Mouse (Mus musculus): Measurements from ENCODE around the gene Dnajc28.

Gene Dnajc28

GRCm38 (mm10) chr16:91585617-91586016 is 33.2 kb downstream of the Dnajc28 start:
- ChIA-PET CTCF (no interaction called here), POLR2A (interaction anchor here in 3 of 4 experiments (0.6 to 1.5 kb wide), 5 partner anchors 13 to 121 kb away, joined by 3 read pairs; partner anchors contain the start of gene Son (in 1 of the 3))

- CTCF ChIA-PET = interaction anchor here (0.5 to 2.6 kb wide), 37 partner anchors 9 to 585 kb away, joined by 3 to 18 read pairs (median 3); partner anchors contain the start of genes Ifnar1 (in 1 of the 4) and Tmem50b (in 1 of the 4)
Observed at GRCm38 (mm10) chr16:91582307-91582706, 36.5 kb downstream of the Dnajc28 start.

GRCm38 (mm10) chr16:91578980-91579720 is 39.7 kb downstream of the Dnajc28 start:
- ChIA-PET POLR2A (interaction anchor here in 3 of 4 experiments (0.5 to 2.4 kb wide), 4 partner anchors 9 to 68 kb away, joined by 3 to 6 read pairs (median 4); partner anchors contain the start of gene Son (in 2 of the 3)), CTCF (interaction anchor here in 2 of 4 experiments (0.5 to 0.7 kb wide), 2 partner anchors 67 to 172 kb away, joined by 3 to 4 read pairs; no protein-coding TSS in a partner anchor)

More at GRCm38 (mm10) chr16:91582307-91582706, 36.5 kb downstream of the Dnajc28 start:
- POLR2A ChIA-PET = interaction anchor here in 2 of 4 experiments (0.6 to 1.5 kb wide), 10 partner anchors 9 to 70 kb away, joined by 3 to 12 read pairs (median 4); no protein-coding TSS in a partner anchor

GRCm38 (mm10) chr16:91575151-91575550 is 43.7 kb downstream of the Dnajc28 start:
- CTCF ChIA-PET = interaction anchor here in 1 of 4 experiments (1.2 kb wide), 1 partner anchor 63 kb away, joined by 3 read pairs; no protein-coding TSS in a partner anchor
- POLR2A ChIA-PET = interaction anchor here (0.6 to 2.9 kb wide), 7 partner anchors 10 to 178 kb away, joined by 3 to 7 read pairs (median 3); partner anchors contain the start of genes Ifnar1 (in 1 of the 4) and Son (in 1 of the 4)

GRCm38 (mm10) chr16:91571105-91571504 is 47.7 kb downstream of the Dnajc28 start:
- ChIA-PET CTCF (interaction anchor here in 2 of 4 experiments (0.9 to 1.1 kb wide), 2 partner anchors 11 to 16 kb away, joined by 3 to 4 read pairs; no protein-coding TSS in a partner anchor), POLR2A (interaction anchor here in 3 of 4 experiments (0.9 to 2.1 kb wide), 3 partner anchors 9 to 27 kb away, joined by 3 to 6 read pairs (median 3); no protein-coding TSS in a partner anchor)

GRCm38 (mm10) chr16:91568960-91569359 is 49.9 kb downstream of the Dnajc28 start:
- POLR2A ChIA-PET = interaction anchor here in 2 of 4 experiments (0.5 to 1.3 kb wide), 6 partner anchors 29 to 344 kb away, joined by 3 to 4 read pairs (median 3); partner anchors contain the start of genes Gart (in 1 of the 2), Olig2 (in 1 of the 2), Son (in 1 of the 2) and Tmem50b (in 1 of the 2)
- CTCF ChIA-PET = interaction anchor here in 1 of 4 experiments (0.6 kb wide), 1 partner anchor 12 kb away, joined by 7 read pairs; no protein-coding TSS in a partner anchor

GRCm38 (mm10) chr16:91566002-91566401 is 52.8 kb downstream of the Dnajc28 start:
- ChIA-PET CTCF (interaction anchor here in 3 of 4 experiments (0.6 to 1.2 kb wide), 4 partner anchors 16 to 721 kb away, joined by 3 to 4 read pairs (median 4); no protein-coding TSS in a partner anchor), POLR2A (interaction anchor here in 2 of 4 experiments (0.7 to 2.4 kb wide), 7 partner anchors 10 to 81 kb away, joined by 3 to 7 read pairs (median 4); partner anchors contain the start of genes Ifnar1 (in 1 of the 2) and Tmem50b (in 1 of the 2))

- POLR2A ChIA-PET = interaction anchor here in 3 of 4 experiments (0.5 to 2.4 kb wide), 11 partner anchors 10 to 80 kb away, joined by 3 to 8 read pairs (median 4); partner anchors contain the start of genes Ifnar1 (in 1 of the 3) and Tmem50b (in 1 of the 3)
- CTCF ChIA-PET = interaction anchor here in 2 of 4 experiments (0.7 to 1.2 kb wide), 3 partner anchors 17 to 722 kb away, joined by 3 to 4 read pairs (median 3); no protein-coding TSS in a partner anchor
Observed at GRCm38 (mm10) chr16:91565292-91565951, 53.4 kb downstream of the Dnajc28 start.

- CTCF ChIA-PET = no interaction called here
- POLR2A ChIA-PET = interaction anchor here in 2 of 4 experiments (0.5 to 2.4 kb wide), 13 partner anchors 9 to 481 kb away, joined by 3 to 7 read pairs (median 3); partner anchors contain the start of gene Ifnar1 (in 1 of the 2)
Observed at GRCm38 (mm10) chr16:91564580-91565291, 54.1 kb downstream of the Dnajc28 start.

All from embryonic stem cell, embryonic (primary cell).